Mouse (Mus musculus) myocyte (in vitro differentiated cells): Measurements from ENCODE around the gene St3gal3.

ENCODE experiments used
- CEBPB ChIP-seq: IDR thresholded peaks from 2 replicates; pipeline ENCODE4 v1.6.1; 2011; ENCODE audit warnings: mild to moderate bottlenecking, moderate library complexity; ENCODE audit not compliant: poor library complexity, insufficient read depth, severe bottlenecking
- E2F4 ChIP-seq: IDR thresholded peaks from one replicate; pipeline ENCODE4 v1.6.1; 2011; ENCODE audit warnings: mild to moderate bottlenecking, control low read depth, moderate library complexity; ENCODE audit not compliant: insufficient read depth
- MAX ChIP-seq: IDR thresholded peaks from one replicate; pipeline ENCODE4 v1.6.1; 2011; ENCODE audit warnings: low read depth, mild to moderate bottlenecking, control low read depth
- MYOD1 ChIP-seq, 3 experiments: IDR thresholded peaks; one replicate each; pipeline ENCODE4 v1.6.1; 2011; ENCODE audit warnings: control low read depth in 2 of 3, low read depth in 2 of 3, mild to moderate bottlenecking in 2 of 3, moderate library complexity in 1 of 3; ENCODE audit not compliant: insufficient read length in 2 of 3, control insufficient read depth in 1 of 3
- POLR2A ChIP-seq: IDR thresholded peaks from one replicate; pipeline ENCODE4 v1.6.1; 2011; ENCODE audit warnings: low read depth, mild to moderate bottlenecking, control low read depth, moderate library complexity; ENCODE audit not compliant: insufficient read length
- POLR2AphosphoS2 ChIP-seq: IDR thresholded peaks from one replicate; pipeline ENCODE4 v1.6.1; 2011; ENCODE audit warnings: low read depth, control low read depth; ENCODE audit not compliant: insufficient read length
- REST ChIP-seq: IDR thresholded peaks from one replicate; pipeline ENCODE4 v1.6.1; 2011; ENCODE audit warnings: mild to moderate bottlenecking, control low read depth, moderate library complexity; ENCODE audit not compliant: insufficient read depth, insufficient read length
- TCF12 ChIP-seq: IDR thresholded peaks from one replicate; pipeline ENCODE4 v1.6.1; 2011; ENCODE audit warnings: mild to moderate bottlenecking, control low read depth; ENCODE audit not compliant: poor library complexity, insufficient read depth, severe bottlenecking
- TCF3 ChIP-seq: IDR thresholded peaks from one replicate; pipeline ENCODE4 v1.6.1; 2011; ENCODE audit warnings: low read depth, control low read depth; ENCODE audit not compliant: insufficient read length
- USF1 ChIP-seq: IDR thresholded peaks from one replicate; pipeline ENCODE4 v1.6.1; 2011; ENCODE audit warnings: low read depth, mild to moderate bottlenecking, control low read depth, moderate library complexity

DNA sequence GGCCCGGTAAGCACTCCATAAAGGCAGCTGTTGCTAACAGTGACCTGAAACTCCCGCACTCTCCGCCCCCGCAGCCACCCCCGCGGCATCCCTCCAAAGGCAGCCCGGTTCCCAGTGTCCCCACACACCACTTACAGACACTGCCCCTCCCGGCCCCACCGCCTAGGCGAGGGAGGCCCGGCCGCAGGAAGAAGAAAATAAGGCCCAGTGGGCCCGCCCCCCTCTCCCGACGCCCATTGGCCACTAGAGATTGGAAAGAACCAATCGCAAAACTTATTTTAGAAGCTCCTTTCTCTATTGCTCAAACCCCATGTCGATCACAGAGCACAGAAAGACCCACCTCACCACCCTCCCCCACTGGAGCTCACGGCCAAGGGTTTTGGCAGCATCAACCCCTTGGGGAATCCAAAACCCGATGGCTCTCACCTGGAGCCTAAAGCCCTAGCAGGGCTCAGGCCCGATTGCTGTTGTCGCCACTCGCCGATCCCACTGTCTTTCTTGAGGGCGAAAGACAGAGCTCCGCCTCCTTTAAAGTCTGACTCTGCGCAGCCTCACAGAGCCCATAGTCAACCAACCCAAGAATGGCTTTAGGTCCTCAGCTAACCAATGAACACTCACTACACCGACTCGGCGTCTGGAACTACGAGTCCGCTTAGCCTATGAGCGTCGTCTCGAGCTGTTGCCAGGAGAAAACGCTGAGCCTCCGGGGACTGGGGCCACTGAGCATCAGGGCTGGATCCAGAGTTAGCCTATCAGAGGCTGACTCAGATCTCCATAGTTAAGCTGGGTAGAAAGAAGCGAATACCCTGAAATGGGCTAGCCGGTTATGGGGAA lies 45.0 kb upstream of the St3gal3 start, which contains the start of gene Kdm4a:
- TF ChIP-seq MAX = no peak
- TF ChIP-seq TCF3 = no peak
- no peak for TF ChIP-seq TCF12
- TF ChIP-seq USF1 = no peak
- peak; percentile 75 for TF ChIP-seq POLR2A
- TF ChIP-seq CEBPB = no peak
- peak; percentile 76 for TF ChIP-seq POLR2AphosphoS2
- TF ChIP-seq MYOD1 (IDR thresholded peaks at IDR 0.05; ENCODE audit: control insufficient read depth in 1 of 3, insufficient read length in 2 of 3, low read depth in 2 of 3) = no peak
- TF ChIP-seq E2F4 = no peak
- TF ChIP-seq REST = no peak
